Mouse (Mus musculus): ENCODE results near the gene Cntnap2.

GRCm38 (mm10) chr6:47341503-47341884, 2282.3 kb downstream of the Cntnap2 start:
- TF ChIP-seq USF1 (IDR thresholded peaks at IDR 0.05; ENCODE audit: low read depth, low read length) (no peak), ETS1 (conservative IDR thresholded peaks at IDR 0.05; ENCODE audit: low read depth, low read length) (no peak), KAT2A (IDR thresholded peaks at IDR 0.05; ENCODE audit: insufficient replicate concordance, low read length) (no peak), EP300 (IDR thresholded peaks at IDR 0.05; ENCODE audit: low read length) (no peak), CTCF (conservative IDR thresholded peaks at IDR 0.05 in 1 of 2, IDR thresholded peaks at IDR 0.05 in 1 of 2; ENCODE audit: low read depth in 2 of 2, low read length in 2 of 2) (no peak), TBP (conservative IDR thresholded peaks at IDR 0.05; ENCODE audit: low read depth, low read length) (no peak), MYC (IDR thresholded peaks at IDR 0.05; ENCODE audit: low read depth, low read length) (no peak), HCFC1 (IDR thresholded peaks at IDR 0.05; ENCODE audit: low read depth, low read length) (no peak), RCOR1 (conservative IDR thresholded peaks at IDR 0.05; ENCODE audit: low read depth, low read length) (no peak)
